Mouse (Mus musculus): ENCODE measurements around the gene Hnrnpdl. TPM values are rescaled to one million over a fixed set of nuclear protein-coding genes. Genes with fewer than 3 reads are reported as not detected.

The Hnrnpdl gene
- polyA plus RNA-seq (2012; fragmentation: generic; extraction: Trizol) = 66.9 TPM
- long read RNA-seq, experiment 1, transcript Hnrnpdl-201 (9 exons, 2,149 nt) = minor isoform, 25 of 156 reads
- long read RNA-seq, experiment 1, transcript Hnrnpdl-202 (8 exons, 2,752 nt) = major isoform, 83 of 156 reads
- long read RNA-seq, experiment 1, partial matches to known transcripts = 26 of 156 reads
- long read RNA-seq, experiment 1, other reads (novel, unspliced or antisense) = 18 of 156 reads
- long read RNA-seq, experiment 2, transcript Hnrnpdl-202 (8 exons, 2,752 nt) = major isoform, 508 of 698 reads
- long read RNA-seq, experiment 2, transcript Hnrnpdl-201 (9 exons, 2,149 nt) = minor isoform, 49 of 698 reads
- long read RNA-seq, experiment 2, transcript Hnrnpdl-207 (7 exons, 2,374 nt) = minor isoform, 25 of 698 reads
- long read RNA-seq, experiment 2, partial matches to known transcripts = 51 of 698 reads
- long read RNA-seq, experiment 2, other reads (novel, unspliced or antisense) = 64 of 698 reads

DNA sequence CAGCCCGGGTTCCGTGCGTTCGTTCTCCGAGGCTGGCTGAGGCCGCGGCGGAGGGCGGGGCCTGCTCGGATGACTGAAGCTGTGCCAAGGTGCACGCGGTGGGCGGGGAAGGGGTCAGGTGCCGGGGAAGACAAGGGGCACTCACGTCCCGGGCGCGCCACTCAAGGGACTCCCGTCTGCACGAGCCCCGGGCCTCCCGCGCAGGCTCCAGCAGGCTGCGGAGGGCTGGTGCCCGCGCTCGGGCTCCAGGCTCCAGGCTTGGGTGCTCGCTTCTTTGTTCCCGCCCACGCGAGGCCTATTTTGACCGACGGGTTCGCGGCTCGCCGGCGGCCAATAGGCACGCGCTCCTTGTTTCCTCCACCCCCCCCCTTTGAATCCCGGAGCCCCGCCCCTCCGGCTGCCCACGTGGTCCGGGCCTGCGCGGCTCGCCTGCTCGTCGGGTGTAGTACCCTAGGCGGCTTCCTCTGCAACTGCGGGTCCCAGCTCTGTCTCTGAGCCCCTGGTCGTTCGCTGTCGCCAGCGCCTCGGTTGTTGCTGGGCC is at the start of gene Hnrnpdl, which contains the start of gene Enoph1:
TSS of gene Hnrnpdl (minus strand) at position 63 of the 541 bp plus-strand sequence.
TSS of gene Enoph1 (plus strand) at position 384 of the 541 bp plus-strand sequence.
- no peak for TF ChIP-seq CEBPB (IDR thresholded peaks at IDR 0.05; ENCODE audit: low read depth)
- TF ChIP-seq MYOD1 (IDR thresholded peaks at IDR 0.05; ENCODE audit: control insufficient read depth, insufficient read length, low read depth) = no peak
- peak; percentile 48 for TF ChIP-seq MAX (IDR thresholded peaks at IDR 0.05)
- TF ChIP-seq USF1 (IDR thresholded peaks at IDR 0.05; ENCODE audit: low read depth) = peak; percentile 75
- no peak for TF ChIP-seq FOSL1 (IDR thresholded peaks at IDR 0.05; ENCODE audit: insufficient read depth, low read length, poor library complexity, severe bottlenecking)
- TF ChIP-seq CTCF (IDR thresholded peaks at IDR 0.05; ENCODE audit: control insufficient read depth, insufficient read depth, insufficient read length) = no peak
- peak within 1 kb of the TSS; percentile 85 for H3K4me3 ChIP-seq (ENCODE audit: insufficient read depth, poor library complexity, severe bottlenecking)
- peaks cover 84% of the 10 kb centered on the region for H3K79me3 ChIP-seq (ENCODE audit: low read depth)
- H3K36me3 ChIP-seq (ENCODE audit: control insufficient read depth, insufficient read depth) = peaks cover 33% of the 10 kb centered on the region
- no peaks in the 10 kb centered on the region for H3K27me3 ChIP-seq (ENCODE audit: control insufficient read depth, insufficient read depth, insufficient read length)
- H3ac ChIP-seq (ENCODE audit: control insufficient read depth, insufficient read length, low read depth) = peak within 1 kb of the TSS; percentile 97
- H3K79me2 ChIP-seq (ENCODE audit: control insufficient read depth, insufficient read depth) = peaks cover 97% of the 10 kb centered on the region

DNA sequence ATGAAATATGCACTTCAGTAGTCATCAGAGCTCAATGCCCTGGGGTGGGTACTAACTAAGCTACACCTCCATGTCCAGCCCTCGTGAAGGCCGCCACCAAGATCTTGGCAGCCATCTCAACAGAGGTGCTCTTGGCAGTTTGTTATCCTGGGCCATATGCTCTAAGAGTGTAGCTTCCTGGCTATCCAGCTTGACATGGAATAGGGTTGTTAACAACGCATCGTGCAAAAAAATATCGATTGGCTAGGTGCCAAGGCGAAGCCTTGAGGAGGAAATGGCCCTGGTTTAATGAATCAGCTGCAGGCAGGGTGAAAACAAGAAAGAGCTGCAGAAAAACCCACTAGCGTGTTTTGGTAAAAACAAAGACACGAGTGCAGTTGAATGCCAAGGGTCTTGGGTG is 45.6 kb upstream of the Hnrnpdl start:
- H3K27me3 ChIP-seq (ENCODE audit: control insufficient read depth, insufficient read depth, insufficient read length) = peaks cover 16% of the 10 kb centered on the region
- H3K4me3 ChIP-seq (ENCODE audit: insufficient read depth, poor library complexity, severe bottlenecking) = no peak overlapping the region
- no peaks in the 10 kb centered on the region for H3K79me3 ChIP-seq (ENCODE audit: low read depth)
- H3K36me3 ChIP-seq (ENCODE audit: control insufficient read depth, insufficient read depth) = no peaks in the 10 kb centered on the region
- no peak overlapping the region for H3ac ChIP-seq (ENCODE audit: control insufficient read depth, insufficient read length, low read depth)
- TF ChIP-seq CTCF (IDR thresholded peaks at IDR 0.05; ENCODE audit: control insufficient read depth, insufficient read depth, insufficient read length) (no peak), MYOG (IDR thresholded peaks at IDR 0.05; ENCODE audit: control insufficient read depth, extremely low read depth, insufficient read length) (no peak), MAX (IDR thresholded peaks at IDR 0.05) (no peak), CEBPB (IDR thresholded peaks at IDR 0.05; ENCODE audit: low read depth) (no peak), MYOD1 (IDR thresholded peaks at IDR 0.05; ENCODE audit: control insufficient read depth, insufficient read length, low read depth) (no peak), FOSL1 (IDR thresholded peaks at IDR 0.05; ENCODE audit: insufficient read depth, low read length, poor library complexity, severe bottlenecking) (no peak), USF1 (IDR thresholded peaks at IDR 0.05; ENCODE audit: low read depth) (no peak)
- no peaks in the 10 kb centered on the region for H3K79me2 ChIP-seq (ENCODE audit: control insufficient read depth, insufficient read depth)

DNA sequence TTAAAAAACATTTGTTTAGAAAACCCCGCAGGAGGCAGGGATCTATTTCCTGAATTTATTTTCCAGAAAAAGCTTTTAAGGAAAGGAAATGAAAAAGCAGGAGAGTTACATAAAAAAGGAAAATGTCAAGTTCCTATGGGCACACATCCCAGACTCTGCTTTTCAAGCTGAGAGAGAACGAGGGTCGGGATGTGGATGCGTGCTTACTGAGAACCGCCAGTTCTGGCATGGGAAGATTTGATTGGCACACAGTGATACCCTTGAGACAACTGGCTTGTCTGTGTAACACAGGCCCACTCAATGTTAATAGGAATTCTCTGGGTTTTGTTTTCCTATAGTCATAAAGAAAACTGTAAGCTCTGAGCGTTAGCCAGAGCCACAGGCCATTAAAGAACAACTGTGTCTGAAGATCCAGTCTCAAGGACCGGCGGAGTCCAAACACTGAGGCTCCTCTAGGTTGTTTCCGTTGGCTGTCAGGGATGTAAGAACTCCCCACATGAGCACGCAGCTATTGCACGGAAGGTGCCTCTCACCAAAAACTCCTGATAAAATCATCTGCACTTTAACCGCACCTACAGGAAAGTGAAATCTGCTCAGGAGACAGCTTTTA is 44.6 kb upstream of the Hnrnpdl start:
- no peak overlapping the region for H3K4me3 ChIP-seq (ENCODE audit: insufficient read depth, poor library complexity, severe bottlenecking)
- TF ChIP-seq MAX (IDR thresholded peaks at IDR 0.05) (no peak), FOSL1 (IDR thresholded peaks at IDR 0.05; ENCODE audit: insufficient read depth, low read length, poor library complexity, severe bottlenecking) (no peak), MYOD1 (IDR thresholded peaks at IDR 0.05; ENCODE audit: control insufficient read depth, insufficient read length, low read depth) (no peak), MYOG (IDR thresholded peaks at IDR 0.05; ENCODE audit: control insufficient read depth, extremely low read depth, insufficient read length) (no peak), USF1 (IDR thresholded peaks at IDR 0.05; ENCODE audit: low read depth) (no peak), CEBPB (IDR thresholded peaks at IDR 0.05; ENCODE audit: low read depth) (no peak), CTCF (IDR thresholded peaks at IDR 0.05; ENCODE audit: control insufficient read depth, insufficient read depth, insufficient read length) (no peak)
- H3K27me3 ChIP-seq (ENCODE audit: control insufficient read depth, insufficient read depth, insufficient read length) = peaks cover 14% of the 10 kb centered on the region
- H3ac ChIP-seq (ENCODE audit: control insufficient read depth, insufficient read length, low read depth) = no peak overlapping the region
- H3K36me3 ChIP-seq (ENCODE audit: control insufficient read depth, insufficient read depth) = no peaks in the 10 kb centered on the region
- no peaks in the 10 kb centered on the region for H3K79me3 ChIP-seq (ENCODE audit: low read depth)
- H3K79me2 ChIP-seq (ENCODE audit: control insufficient read depth, insufficient read depth) = no peaks in the 10 kb centered on the region

DNA sequence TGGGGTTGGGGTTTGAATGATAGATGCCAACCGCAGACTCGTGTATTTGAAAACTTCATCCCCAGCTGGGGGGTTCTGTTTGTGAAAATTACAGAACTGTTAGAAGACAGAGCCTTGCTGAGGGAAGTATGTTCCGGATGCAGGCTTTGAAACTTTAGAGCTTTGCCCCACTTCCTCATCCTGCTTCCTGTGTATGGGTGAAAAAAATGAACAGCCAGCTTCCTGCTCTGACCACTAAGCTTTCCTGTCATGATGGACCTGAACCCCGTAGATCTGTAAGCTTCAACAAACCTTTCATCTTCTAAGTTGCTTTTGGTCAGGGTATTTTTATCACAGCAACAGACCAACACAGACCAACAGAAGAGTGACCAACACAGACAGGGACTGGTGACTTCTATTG is 42.5 kb upstream of the Hnrnpdl start:
- Histone ChIP-seq H3K4me3 (ENCODE audit: insufficient read depth, poor library complexity, severe bottlenecking) (no peak overlapping the region), H3K36me3 (ENCODE audit: control insufficient read depth, insufficient read depth) (no peaks in the 10 kb centered on the region), H3K27me3 (ENCODE audit: control insufficient read depth, insufficient read depth, insufficient read length) (peaks cover 6% of the 10 kb centered on the region), H3K79me3 (ENCODE audit: low read depth) (no peaks in the 10 kb centered on the region), H3ac (ENCODE audit: control insufficient read depth, insufficient read length, low read depth) (no peak overlapping the region), H3K79me2 (ENCODE audit: control insufficient read depth, insufficient read depth) (no peaks in the 10 kb centered on the region)
- TF ChIP-seq MAX (IDR thresholded peaks at IDR 0.05) = no peak
- TF ChIP-seq FOSL1 (IDR thresholded peaks at IDR 0.05; ENCODE audit: insufficient read depth, low read length, poor library complexity, severe bottlenecking) = no peak
- TF ChIP-seq MYOD1 (IDR thresholded peaks at IDR 0.05; ENCODE audit: control insufficient read depth, insufficient read length, low read depth) = no peak
- no peak for TF ChIP-seq MYOG (IDR thresholded peaks at IDR 0.05; ENCODE audit: control insufficient read depth, extremely low read depth, insufficient read length)
- TF ChIP-seq USF1 (IDR thresholded peaks at IDR 0.05; ENCODE audit: low read depth) = no peak
- TF ChIP-seq CEBPB (IDR thresholded peaks at IDR 0.05; ENCODE audit: low read depth) = no peak
- TF ChIP-seq CTCF (IDR thresholded peaks at IDR 0.05; ENCODE audit: control insufficient read depth, insufficient read depth, insufficient read length) = no peak

DNA sequence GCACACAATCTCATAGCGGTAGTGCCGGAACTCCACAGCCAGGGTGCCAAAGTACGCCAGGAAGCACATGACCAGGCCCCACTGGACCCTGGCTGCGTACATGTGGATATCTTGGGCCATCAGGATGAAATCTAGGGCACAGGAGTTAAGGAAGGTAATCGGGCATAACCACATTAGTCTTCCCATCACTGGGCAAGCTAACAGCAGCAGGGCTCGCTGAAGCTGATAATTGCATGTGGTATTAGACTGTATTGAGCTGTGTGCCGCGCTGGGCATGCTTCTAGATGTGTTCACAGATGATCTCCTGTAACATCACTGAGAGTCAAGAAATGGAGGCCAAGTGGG is 40.4 kb upstream of the Hnrnpdl start:
- no peaks in the 10 kb centered on the region for H3K79me2 ChIP-seq (ENCODE audit: control insufficient read depth, insufficient read depth)
- no peak overlapping the region for H3K4me3 ChIP-seq (ENCODE audit: insufficient read depth, poor library complexity, severe bottlenecking)
- peaks cover 6% of the 10 kb centered on the region for H3K27me3 ChIP-seq (ENCODE audit: control insufficient read depth, insufficient read depth, insufficient read length)
- no peak overlapping the region for H3ac ChIP-seq (ENCODE audit: control insufficient read depth, insufficient read length, low read depth)
- H3K36me3 ChIP-seq (ENCODE audit: control insufficient read depth, insufficient read depth) = no peaks in the 10 kb centered on the region
- no peak for TF ChIP-seq MAX (IDR thresholded peaks at IDR 0.05)
- no peak for TF ChIP-seq USF1 (IDR thresholded peaks at IDR 0.05; ENCODE audit: low read depth)
- TF ChIP-seq MYOD1 (IDR thresholded peaks at IDR 0.05; ENCODE audit: control insufficient read depth, insufficient read length, low read depth) = no peak
- no peak for TF ChIP-seq CEBPB (IDR thresholded peaks at IDR 0.05; ENCODE audit: low read depth)
- TF ChIP-seq CTCF (IDR thresholded peaks at IDR 0.05; ENCODE audit: control insufficient read depth, insufficient read depth, insufficient read length) = no peak
- TF ChIP-seq FOSL1 (IDR thresholded peaks at IDR 0.05; ENCODE audit: insufficient read depth, low read length, poor library complexity, severe bottlenecking) = no peak
- no peak for TF ChIP-seq MYOG (IDR thresholded peaks at IDR 0.05; ENCODE audit: control insufficient read depth, extremely low read depth, insufficient read length)
- H3K79me3 ChIP-seq (ENCODE audit: low read depth) = no peaks in the 10 kb centered on the region

All from C2C12 (cell line).